Mouse (Mus musculus) layer of hippocampus, postnatal 14 days (tissue): ENCODE measurements around the gene Olfr1015. TPM values are rescaled to one million over a fixed set of nuclear protein-coding genes. Genes with fewer than 3 reads are reported as not detected.

Source experiments
- DNase-seq, 2 experiments: peaks; one replicate each; pipeline ENCODE4 v3.0.0; 2021 to 2022; ENCODE audit warnings: low spot score in 2 of 2, mixed read lengths in 1 of 2
- long read RNA-seq, 2 experiments: library from polyadenylated mRNA; stranded (forward); transcript quantifications; one replicate each; pipeline ENCODE4 v2.0.0; 2021
- total RNA-seq, 2 experiments: library from RNA; stranded (reverse); gene quantifications; 2 replicates each; pipeline ENCODE4 v1.2.3; 2021

Gene Olfr1015
- total RNA-seq = not detected
- long read RNA-seq, experiment 1 = 0 reads
- long read RNA-seq, experiment 2 = 0 reads

DNA sequence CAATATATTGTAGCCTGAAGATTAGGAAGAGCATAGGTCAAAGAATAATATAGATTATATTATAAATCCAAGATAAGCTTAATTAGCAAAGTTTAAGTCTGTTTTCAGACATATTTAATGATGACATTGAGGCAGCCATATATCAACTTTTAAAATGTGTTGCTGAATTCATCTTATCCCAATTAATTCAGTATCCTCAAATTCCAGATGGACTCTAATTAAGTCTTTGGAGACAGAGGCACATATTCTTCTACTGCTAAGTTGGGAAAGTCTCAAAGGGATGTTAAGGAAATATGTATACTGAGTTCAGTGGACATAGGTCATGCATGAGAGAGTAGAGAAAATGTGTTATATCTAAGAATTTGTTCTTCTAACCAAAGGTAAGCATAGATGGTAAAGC lies at the start of gene Olfr1015:
Gene Olfr1015 (plus strand): TSS at position 301 of the 400 bp plus-strand sequence.
- DNase-seq = no peak

DNA sequence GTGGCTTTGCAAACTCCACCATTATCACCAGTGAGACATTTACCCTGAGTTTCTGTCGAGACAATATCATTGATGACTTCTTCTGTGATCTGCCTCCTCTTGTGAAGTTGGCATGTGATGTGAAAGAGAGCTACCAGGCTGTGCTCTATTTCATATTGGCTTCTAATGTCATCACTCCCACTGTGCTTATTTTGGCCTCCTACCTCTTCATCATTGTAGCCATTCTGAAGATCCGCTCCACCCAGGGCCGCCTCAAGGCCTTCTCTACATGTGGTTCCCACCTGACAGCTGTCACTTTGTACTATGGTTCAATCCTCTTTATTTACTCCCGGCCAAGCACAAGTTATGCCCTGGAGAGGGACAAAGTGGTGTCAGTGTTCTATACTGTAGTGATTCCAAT lies 28.0 kb upstream of the Olfr1015 start:
- no peak for DNase-seq

DNA sequence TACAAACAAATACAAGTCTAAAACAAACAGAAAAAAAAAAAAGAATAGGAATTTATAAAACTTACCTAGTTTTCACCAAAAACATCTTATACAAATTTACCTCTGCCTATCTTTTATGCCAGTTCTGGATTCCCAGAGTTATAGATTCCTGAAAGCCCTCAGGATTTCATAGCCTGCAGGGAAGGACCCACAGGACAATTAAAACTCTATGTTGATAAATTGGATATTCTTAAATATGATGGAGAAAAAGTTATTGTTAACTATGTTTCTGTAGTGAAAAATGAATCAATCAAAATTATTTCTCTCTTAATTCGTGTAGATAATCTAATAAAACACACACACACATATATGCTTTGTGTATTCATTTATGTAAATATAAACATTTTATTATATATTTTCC lies 19.2 kb upstream of the Olfr1015 start, which contains the start of gene Olfr1012:
Gene Olfr1012 (minus strand): TSS at position 101 of the 400 bp plus-strand sequence.
- DNase-seq = no peak

DNA sequence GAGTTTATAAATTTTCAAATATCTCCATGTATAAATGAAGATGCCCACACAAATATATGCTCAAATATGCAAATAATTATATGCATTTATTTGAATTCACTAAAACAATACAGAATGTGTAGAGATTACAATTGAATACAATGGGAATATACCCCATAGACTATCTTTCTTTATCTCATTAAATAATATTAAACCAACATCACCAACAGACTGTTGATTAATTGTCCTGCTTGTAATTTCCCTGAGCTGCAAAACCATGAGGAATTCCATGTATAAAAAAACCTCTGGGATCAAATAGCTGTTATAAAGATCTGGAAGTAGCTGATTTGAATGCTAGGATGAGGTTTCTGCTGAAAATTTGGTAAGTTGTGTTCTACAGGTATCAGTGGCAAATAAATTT lies 15.0 kb upstream of the Olfr1015 start, which contains the start of gene Olfr1013:
Gene Olfr1013 (plus strand): TSS at position 301 of the 400 bp plus-strand sequence.
- no peak for DNase-seq

DNA sequence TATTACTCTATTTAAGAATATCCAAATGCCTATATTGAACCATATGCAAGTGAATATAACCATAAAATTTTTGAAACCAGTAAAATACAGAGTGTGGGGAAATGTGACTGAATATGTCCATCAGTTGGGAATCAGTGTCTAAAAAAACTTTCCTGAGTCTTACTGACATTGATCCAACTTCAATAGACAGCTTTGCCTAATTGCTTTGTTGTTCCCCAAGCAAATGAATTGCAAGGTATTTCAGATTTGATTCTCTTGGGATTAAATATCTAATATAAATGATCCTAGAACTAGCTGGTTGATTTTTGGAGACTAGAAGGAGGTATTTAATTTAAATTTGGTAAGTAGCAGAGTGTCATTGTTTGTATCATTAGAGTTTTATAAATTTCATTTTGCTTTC lies 9.4 kb upstream of the Olfr1015 start, which contains the start of gene Olfr1014:
Gene Olfr1014 (plus strand): TSS at position 301 of the 400 bp plus-strand sequence.
- DNase-seq = no peak

DNA sequence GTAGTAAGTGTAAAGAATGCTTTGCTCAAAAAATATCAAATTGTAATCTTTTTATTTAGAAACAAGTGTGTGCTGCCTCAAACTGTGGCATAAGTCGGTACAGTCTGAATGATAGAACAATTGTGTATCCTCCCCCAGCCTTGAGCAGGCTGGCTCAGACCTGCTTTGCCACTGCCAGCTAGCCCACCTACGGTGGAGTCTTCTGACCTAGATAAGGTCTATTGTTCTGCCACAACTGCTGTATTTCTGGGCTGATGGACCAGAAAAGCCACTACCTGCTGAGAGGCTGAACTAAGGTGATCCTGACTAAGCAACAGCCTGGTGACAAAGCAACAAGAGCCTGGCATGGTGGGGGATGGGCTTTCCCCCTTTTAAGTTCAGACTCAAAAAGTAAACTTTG lies 10.5 kb downstream of the Olfr1015 start:
- DNase-seq = no peak

DNA sequence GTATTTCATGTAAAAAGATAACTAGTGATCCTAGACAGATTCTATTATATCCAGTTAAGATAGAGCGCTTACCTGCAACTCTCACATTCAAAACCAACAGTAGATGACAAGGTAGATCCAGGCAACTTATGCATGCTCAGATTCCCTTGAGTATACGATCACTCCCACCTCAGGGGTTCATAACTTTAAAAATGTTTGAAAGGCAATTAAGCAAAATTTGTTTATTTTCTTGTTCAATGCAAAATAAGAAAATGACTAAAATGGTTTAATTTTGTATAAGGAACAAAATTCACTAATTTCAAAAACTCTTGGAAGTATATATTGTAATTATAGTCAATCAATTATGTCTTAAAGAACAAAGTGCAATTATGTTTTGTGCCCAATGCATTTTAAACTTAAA lies 20.6 kb downstream of the Olfr1015 start, which contains the start of gene Olfr1016:
Gene Olfr1016 (minus strand): TSS at position 101 of the 400 bp plus-strand sequence.
- no peak for DNase-seq

DNA sequence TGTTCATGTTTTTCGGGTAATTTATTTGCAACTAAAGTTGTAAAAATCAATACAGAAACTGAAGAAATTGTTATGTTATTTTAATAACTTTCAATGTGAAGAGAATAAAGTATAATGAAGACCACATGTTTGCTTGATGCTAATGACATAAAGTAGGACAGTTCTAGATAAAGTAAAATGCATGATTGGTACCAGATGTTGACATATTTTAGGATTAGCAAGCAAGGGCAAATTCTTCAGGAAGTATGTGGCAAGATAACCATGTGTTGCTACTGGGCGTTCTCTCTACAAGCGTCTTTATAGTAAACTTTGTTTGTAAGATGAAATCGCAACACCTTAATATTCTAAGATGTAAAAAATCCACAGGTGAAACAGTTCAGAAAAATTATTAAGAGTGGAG lies 22.7 kb downstream of the Olfr1015 start:
- DNase-seq = no peak

DNA sequence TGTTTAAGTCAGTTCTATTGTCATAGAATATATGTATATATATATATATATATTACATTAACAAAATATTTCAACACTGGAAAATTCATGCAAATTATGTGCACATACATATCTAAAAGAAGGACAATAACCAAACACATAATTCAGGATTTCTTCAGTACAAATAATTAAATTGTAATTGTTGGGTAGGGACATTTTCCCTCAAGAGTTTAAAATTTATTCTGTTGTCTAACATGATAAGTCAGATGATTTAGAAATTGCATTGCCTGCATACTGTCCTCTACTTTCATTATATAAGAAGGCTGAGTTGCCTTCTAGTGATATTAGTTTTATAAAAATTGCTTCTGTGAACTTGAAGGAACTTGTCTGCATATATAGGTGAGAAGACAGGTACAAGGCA lies 36.4 kb downstream of the Olfr1015 start, which contains the start of gene Olfr1018:
Gene Olfr1018 (plus strand): TSS at position 301 of the 400 bp plus-strand sequence.
- no peak for DNase-seq

Other genes starting within 250 kb of the Olfr1015 start
- gene Olfr996, start 202.8 kb upstream of the Olfr1015 start, total RNA-seq = not detected
- not detected for gene Olfr998, start 193.1 kb upstream of the Olfr1015 start, total RNA-seq
- gene Olfr1000, start 170.1 kb upstream of the Olfr1015 start, total RNA-seq = not detected
- gene Olfr1002, start 131.3 kb upstream of the Olfr1015 start, total RNA-seq = not detected
- not detected for gene Olfr154, start 117.6 kb upstream of the Olfr1015 start, total RNA-seq
- not detected for gene Olfr1006, start 103.2 kb upstream of the Olfr1015 start, total RNA-seq
- not detected for gene Olfr1008, start 92.6 kb upstream of the Olfr1015 start, total RNA-seq
- gene Olfr1009, start 66.6 kb upstream of the Olfr1015 start, total RNA-seq = not detected
- gene Olfr1012, start 19.3 kb upstream of the Olfr1015 start, total RNA-seq = not detected
- gene Olfr1013, start 14.9 kb upstream of the Olfr1015 start, total RNA-seq = not detected
- gene Olfr1014, start 9.3 kb upstream of the Olfr1015 start, total RNA-seq = not detected
- gene Olfr1016, start 20.5 kb downstream of the Olfr1015 start, total RNA-seq = not detected
- gene Olfr1018, start 36.5 kb downstream of the Olfr1015 start, total RNA-seq = not detected
- gene Olfr1019, start 63.5 kb downstream of the Olfr1015 start, total RNA-seq = not detected
- not detected for gene Olfr1020, start 65.0 kb downstream of the Olfr1015 start, total RNA-seq
- gene Olfr1022, start 86.6 kb downstream of the Olfr1015 start, total RNA-seq = not detected
- gene Olfr1023, start 103.6 kb downstream of the Olfr1015 start, total RNA-seq = not detected
- gene Olfr1024, start 123.0 kb downstream of the Olfr1015 start, total RNA-seq = not detected
- not detected for gene Olfr1025-ps1, start 133.2 kb downstream of the Olfr1015 start, total RNA-seq
- not detected for gene Olfr1026, start 139.5 kb downstream of the Olfr1015 start, total RNA-seq
- gene Olfr1028, start 168.4 kb downstream of the Olfr1015 start, total RNA-seq = not detected
- not detected for gene Olfr1029, start 191.9 kb downstream of the Olfr1015 start, total RNA-seq
- not detected for gene Olfr1030, start 197.3 kb downstream of the Olfr1015 start, total RNA-seq
- gene Olfr1031, start 208.3 kb downstream of the Olfr1015 start, total RNA-seq = not detected
- not detected for gene Olfr1032, start 223.5 kb downstream of the Olfr1015 start, total RNA-seq
- not detected for gene Olfr1033, start 238.6 kb downstream of the Olfr1015 start, total RNA-seq